Mouse (Mus musculus): ENCODE data around the gene Enpp5. TPM values are rescaled to one million over a fixed set of nuclear protein-coding genes. Genes with fewer than 3 reads are reported as not detected.
A peak's percentile ranks its signal among the peaks of the same experiment; 100 is the strongest.

Enpp5 gene
- total and polyA plus RNA-seq, 2 experiments from 2014 or later, result 113 to 119 TPM

- WGBS, result 71% methylated on average over 3 of the region's 3 CpGs
- H3K4me3 ChIP-seq (ENCODE audit: low read length), result no peak overlapping the region
- ATAC-seq (no peak), DNase-seq (ENCODE audit: low spot score) (no peak)
- no peak overlapping the region for H3K27ac ChIP-seq
- no peak overlapping the region for H3K9ac ChIP-seq (replicated peaks; ENCODE audit: low read length)
- H3K4me2 ChIP-seq (ENCODE audit: low read depth, low read length), result no peak overlapping the region
- no peak for TF ChIP-seq CTCF (IDR thresholded peaks at IDR 0.05; ENCODE audit: low read depth)
- H3K27me3 ChIP-seq (ENCODE audit: insufficient read depth, low read length), result no peaks in the 10 kb centered on the region
- H3K4me1 ChIP-seq (ENCODE audit: insufficient read depth, low read length), result no peaks in the 10 kb centered on the region
- no peaks in the 10 kb centered on the region for H3K9me3 ChIP-seq (ENCODE audit: low read length)
- H3K36me3 ChIP-seq (ENCODE audit: insufficient read depth, low read length), result no peaks in the 10 kb centered on the region
These were observed 29.7 kb downstream of the Enpp5 start for GRCm38 (mm10) chr17:44108331-44108730.

- no peak overlapping the region for H3K9ac ChIP-seq (replicated peaks; ENCODE audit: low read length)
- no peak for TF ChIP-seq CTCF (IDR thresholded peaks at IDR 0.05; ENCODE audit: low read depth)
- ATAC-seq (no peak), DNase-seq (ENCODE audit: low spot score) (no peak)
- H3K9me3 ChIP-seq (ENCODE audit: low read length), result no peaks in the 10 kb centered on the region
- H3K4me1 ChIP-seq (ENCODE audit: insufficient read depth, low read length), result no peaks in the 10 kb centered on the region
- 88% methylated on average over 2 of the region's 2 CpGs for WGBS
- no peak overlapping the region for H3K4me3 ChIP-seq (ENCODE audit: low read length)
- no peak overlapping the region for H3K27ac ChIP-seq
- H3K27me3 ChIP-seq (ENCODE audit: insufficient read depth, low read length), result no peaks in the 10 kb centered on the region
- H3K4me2 ChIP-seq (ENCODE audit: low read depth, low read length), result no peak overlapping the region
- no peaks in the 10 kb centered on the region for H3K36me3 ChIP-seq (ENCODE audit: insufficient read depth, low read length)
These were observed 38.0 kb downstream of the Enpp5 start for GRCm38 (mm10) chr17:44116584-44116983.

DNA sequence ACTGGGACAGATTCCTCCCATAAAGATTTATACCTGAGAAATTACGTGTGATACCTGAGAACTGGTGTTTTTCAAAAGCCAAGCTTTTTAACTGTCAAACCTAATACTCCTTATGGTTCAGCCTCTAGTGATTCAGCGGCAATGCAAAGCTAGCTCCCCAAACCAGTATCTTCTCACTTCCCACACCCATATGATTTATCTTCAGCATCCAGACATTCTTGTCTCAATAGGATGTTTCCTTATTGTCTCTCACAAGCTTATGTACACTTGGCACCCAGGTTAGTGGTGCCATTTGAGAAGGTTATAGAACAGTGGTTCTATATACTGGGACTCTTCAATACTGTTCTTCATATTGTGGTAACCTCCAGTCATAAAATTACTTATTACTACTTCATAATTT, 39.1 kb downstream of the Enpp5 start:
- no peaks in the 10 kb centered on the region for H3K9me3 ChIP-seq (ENCODE audit: low read length)
- ATAC-seq (no peak), DNase-seq (ENCODE audit: low spot score) (no peak)
- no peaks in the 10 kb centered on the region for H3K36me3 ChIP-seq (ENCODE audit: insufficient read depth, low read length)
- TF ChIP-seq CTCF (IDR thresholded peaks at IDR 0.05; ENCODE audit: low read depth), result no peak
- H3K4me1 ChIP-seq (ENCODE audit: insufficient read depth, low read length), result no peaks in the 10 kb centered on the region
- no peak overlapping the region for H3K4me3 ChIP-seq (ENCODE audit: low read length)
- 84% methylated on average over 2 of the region's 2 CpGs for WGBS
- no peak overlapping the region for H3K4me2 ChIP-seq (ENCODE audit: low read depth, low read length)
- H3K9ac ChIP-seq (replicated peaks; ENCODE audit: low read length), result no peak overlapping the region
- H3K27ac ChIP-seq, result no peak overlapping the region
- no peaks in the 10 kb centered on the region for H3K27me3 ChIP-seq (ENCODE audit: insufficient read depth, low read length)

DNA sequence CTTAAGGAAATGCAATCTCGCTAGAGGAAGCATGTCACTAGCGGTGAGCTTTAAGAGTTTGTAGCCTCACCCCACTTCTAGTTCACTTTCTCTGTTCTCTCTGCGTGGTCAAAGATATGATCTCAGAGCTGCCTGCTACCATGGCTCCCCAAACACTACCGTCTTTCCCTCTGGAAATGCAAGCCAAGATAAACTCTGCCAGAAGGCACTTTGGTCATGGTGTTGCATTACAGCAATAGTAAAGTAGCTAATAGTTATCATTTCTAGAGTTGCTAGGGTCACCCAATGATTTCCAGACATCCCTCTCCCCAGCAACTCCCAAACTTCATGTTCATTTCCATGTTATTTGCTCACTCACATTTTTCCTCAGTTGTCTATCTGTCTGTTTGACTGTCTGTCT, 39.6 kb downstream of the Enpp5 start:
- H3K9me3 ChIP-seq (ENCODE audit: low read length), result no peaks in the 10 kb centered on the region
- no peak overlapping the region for H3K9ac ChIP-seq (replicated peaks; ENCODE audit: low read length)
- no peak overlapping the region for H3K4me3 ChIP-seq (ENCODE audit: low read length)
- H3K4me2 ChIP-seq (ENCODE audit: low read depth, low read length), result no peak overlapping the region
- H3K36me3 ChIP-seq (ENCODE audit: insufficient read depth, low read length), result no peaks in the 10 kb centered on the region
- DNase-seq (ENCODE audit: low spot score) (no peak), ATAC-seq (no peak)
- H3K4me1 ChIP-seq (ENCODE audit: insufficient read depth, low read length), result no peaks in the 10 kb centered on the region
- no peaks in the 10 kb centered on the region for H3K27me3 ChIP-seq (ENCODE audit: insufficient read depth, low read length)
- 82% methylated on average over 4 of the region's 4 CpGs for WGBS
- no peak overlapping the region for H3K27ac ChIP-seq
- TF ChIP-seq CTCF (IDR thresholded peaks at IDR 0.05; ENCODE audit: low read depth), result no peak

DNA sequence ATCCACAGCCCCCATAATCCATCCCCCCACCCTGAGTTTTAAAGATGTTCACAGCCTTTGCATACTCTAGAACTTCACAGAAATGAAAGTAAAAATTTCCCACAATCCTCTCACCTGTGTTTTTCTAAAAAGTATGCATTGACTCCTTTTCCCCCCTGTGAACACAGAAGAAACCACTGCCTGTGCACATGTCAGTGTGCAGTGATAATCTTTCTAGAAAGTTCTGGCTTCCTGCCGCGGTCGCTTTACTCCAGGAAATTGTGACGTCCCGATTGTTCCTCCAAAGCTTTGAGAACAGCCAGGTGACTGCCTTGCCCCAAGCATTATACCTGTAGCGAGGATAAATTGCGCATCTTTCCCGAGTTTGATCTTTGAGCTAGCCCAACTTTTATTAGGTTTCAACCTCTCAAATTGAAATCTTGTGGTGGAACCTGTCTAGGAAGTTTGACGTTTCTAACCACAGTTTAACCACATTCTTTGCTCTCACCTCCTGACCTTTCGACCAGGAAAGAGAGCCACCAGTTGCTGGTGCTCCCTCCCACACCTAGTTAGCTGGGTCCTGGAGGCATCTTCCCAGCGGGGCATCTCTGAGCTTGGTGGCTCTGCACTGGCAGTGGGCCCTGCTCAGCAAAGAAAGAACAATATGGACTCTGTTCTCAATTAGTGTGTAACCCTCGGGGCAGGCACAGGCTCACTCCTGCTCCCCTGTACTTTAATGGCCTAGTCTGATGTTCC, 42.9 kb downstream of the Enpp5 start:
- Histone ChIP-seq H3K27me3 (ENCODE audit: insufficient read depth, low read length) (no peaks in the 10 kb centered on the region), H3K36me3 (ENCODE audit: insufficient read depth, low read length) (no peaks in the 10 kb centered on the region), H3K27ac (no peak overlapping the region), H3K9me3 (ENCODE audit: low read length) (no peaks in the 10 kb centered on the region), H3K4me3 (ENCODE audit: low read length) (no peak overlapping the region), H3K4me1 (ENCODE audit: insufficient read depth, low read length) (no peaks in the 10 kb centered on the region), H3K9ac (replicated peaks; ENCODE audit: low read length) (no peak overlapping the region), H3K4me2 (ENCODE audit: low read depth, low read length) (no peak overlapping the region)
- TF ChIP-seq CTCF (IDR thresholded peaks at IDR 0.05; ENCODE audit: low read depth), result no peak
- ATAC-seq, result no peak
- WGBS, result 81% methylated on average over 12 of the region's 12 CpGs
- no peak for DNase-seq (ENCODE audit: low spot score)

- Histone ChIP-seq H3K4me1 (ENCODE audit: insufficient read depth, low read length) (no peaks in the 10 kb centered on the region), H3K4me3 (ENCODE audit: low read length) (no peak overlapping the region), H3K27ac (no peak overlapping the region), H3K4me2 (ENCODE audit: low read depth, low read length) (no peak overlapping the region), H3K9me3 (ENCODE audit: low read length) (no peaks in the 10 kb centered on the region), H3K27me3 (ENCODE audit: insufficient read depth, low read length) (no peaks in the 10 kb centered on the region), H3K36me3 (ENCODE audit: insufficient read depth, low read length) (no peaks in the 10 kb centered on the region), H3K9ac (replicated peaks; ENCODE audit: low read length) (no peak overlapping the region)
- TF ChIP-seq CTCF (IDR thresholded peaks at IDR 0.05; ENCODE audit: low read depth), result no peak
- DNase-seq (ENCODE audit: low spot score) (no peak), ATAC-seq (no peak)
- 87% methylated on average over 13 of the region's 13 CpGs for WGBS
These were observed 50.6 kb downstream of the Enpp5 start for GRCm38 (mm10) chr17:44129092-44129750.

DNA sequence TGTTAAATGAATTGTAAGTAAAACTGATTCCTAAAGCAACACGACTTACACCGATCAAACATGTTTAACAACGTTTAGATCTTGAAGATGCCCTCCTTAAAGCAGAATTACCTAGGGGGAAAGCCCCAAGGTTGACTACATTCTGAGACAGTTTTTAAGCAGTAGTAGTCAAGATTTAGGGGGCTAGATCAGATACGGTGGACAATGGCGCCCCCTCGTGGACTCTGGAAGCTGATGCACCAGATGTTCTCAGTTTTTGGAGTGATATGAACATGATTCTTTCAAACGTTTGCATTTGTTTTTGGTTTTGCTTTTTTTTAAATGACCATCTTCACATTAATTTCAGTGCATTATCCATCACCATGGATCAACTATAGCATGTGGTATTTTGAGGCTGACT, 51.8 kb downstream of the Enpp5 start:
- H3K27me3 ChIP-seq (ENCODE audit: insufficient read depth, low read length), result no peaks in the 10 kb centered on the region
- no peaks in the 10 kb centered on the region for H3K4me1 ChIP-seq (ENCODE audit: insufficient read depth, low read length)
- H3K4me3 ChIP-seq (ENCODE audit: low read length), result no peak overlapping the region
- no peaks in the 10 kb centered on the region for H3K36me3 ChIP-seq (ENCODE audit: insufficient read depth, low read length)
- peak; percentile 89 for TF ChIP-seq CTCF (IDR thresholded peaks at IDR 0.05; ENCODE audit: low read depth)
- no peak overlapping the region for H3K27ac ChIP-seq
- WGBS, result 16% methylated on average over 7 of the region's 7 CpGs
- H3K9me3 ChIP-seq (ENCODE audit: low read length), result no peaks in the 10 kb centered on the region
- H3K9ac ChIP-seq (replicated peaks; ENCODE audit: low read length), result no peak overlapping the region
- H3K4me2 ChIP-seq (ENCODE audit: low read depth, low read length), result no peak overlapping the region
- DNase-seq (ENCODE audit: low spot score) (peak; percentile 82), ATAC-seq (0 out of 2 replicates have a peak, but pooled peaks have one; percentile 43)
